Mouse (Mus musculus): Measurements from ENCODE around the gene Spata21. TPM values are rescaled to one million over a fixed set of nuclear protein-coding genes. Genes with fewer than 3 reads are reported as not detected.

Spata21 gene
- polyA plus RNA-seq, 1 experiment from 2014 or later, result 0.51 TPM

DNA sequence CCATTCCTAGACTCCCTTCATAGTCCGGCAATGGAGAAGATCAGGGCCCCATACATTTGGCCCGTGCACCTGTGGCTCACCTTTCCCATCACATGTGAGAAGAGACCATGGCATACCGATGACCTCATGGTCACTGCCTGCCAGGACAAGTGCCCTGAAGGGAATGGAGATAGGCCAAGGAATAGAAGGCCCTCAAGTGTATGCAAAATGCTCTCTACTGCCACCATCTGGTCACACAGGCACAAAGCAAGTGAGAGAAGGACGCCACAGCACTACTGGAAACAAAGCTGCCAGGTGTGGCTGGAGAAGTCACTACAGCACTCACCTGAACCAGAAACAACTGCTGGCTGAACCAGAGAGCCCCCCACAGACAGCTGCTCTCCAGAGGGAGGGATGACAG lies 18.4 kb upstream of the Spata21 start:
- H3K36me3 ChIP-seq (ENCODE audit: control insufficient read depth, insufficient read depth, low read length), result peaks cover 35% of the 10 kb centered on the region

DNA sequence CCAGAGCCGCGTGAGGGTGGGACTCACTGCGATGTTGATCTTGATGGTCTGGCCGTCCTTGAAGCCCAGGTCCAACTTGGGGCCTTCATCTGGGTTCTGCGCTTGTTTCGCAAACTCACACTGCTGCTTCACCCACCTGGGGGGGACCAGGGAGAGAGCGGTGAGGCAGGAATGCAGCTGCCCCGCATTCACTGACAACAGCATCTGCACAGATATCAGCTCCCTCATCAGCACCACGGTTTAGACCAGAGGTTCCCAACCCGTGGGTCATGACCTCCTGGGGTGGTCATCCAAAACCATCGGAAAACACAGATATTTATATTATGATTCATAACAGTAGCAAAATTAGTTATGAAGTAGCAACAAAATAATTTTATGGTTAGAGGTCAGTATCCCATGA lies 15.6 kb upstream of the Spata21 start:
- 86% methylated on average over 11 of the region's 11 CpGs for WGBS

More for the DNA sequence above, 18.4 kb upstream of the Spata21 start:
- H3K27ac ChIP-seq (ENCODE audit: low read length), result no peak overlapping the region
- H3K4me2 ChIP-seq (ENCODE audit: low read depth, low read length), result no peak overlapping the region
- H3K27me3 ChIP-seq (ENCODE audit: control insufficient read depth, insufficient read depth, low read depth, low read length), result no peaks in the 10 kb centered on the region
- no peak overlapping the region for H3K4me3 ChIP-seq (ENCODE audit: low read length)
- whole genome bisulfite sequencing, result 53% methylated on average over 4 of the region's 4 CpGs
- peaks cover 38% of the 10 kb centered on the region for H3K4me1 ChIP-seq (replicated peaks; ENCODE audit: control insufficient read depth, insufficient read depth, low read length)
- no peak for ATAC-seq (ENCODE audit: low read depth)
- H3K9me3 ChIP-seq (ENCODE audit: control insufficient read depth, low read length), result no peaks in the 10 kb centered on the region
- H3K9ac ChIP-seq (ENCODE audit: low read length), result no peak overlapping the region

DNA sequence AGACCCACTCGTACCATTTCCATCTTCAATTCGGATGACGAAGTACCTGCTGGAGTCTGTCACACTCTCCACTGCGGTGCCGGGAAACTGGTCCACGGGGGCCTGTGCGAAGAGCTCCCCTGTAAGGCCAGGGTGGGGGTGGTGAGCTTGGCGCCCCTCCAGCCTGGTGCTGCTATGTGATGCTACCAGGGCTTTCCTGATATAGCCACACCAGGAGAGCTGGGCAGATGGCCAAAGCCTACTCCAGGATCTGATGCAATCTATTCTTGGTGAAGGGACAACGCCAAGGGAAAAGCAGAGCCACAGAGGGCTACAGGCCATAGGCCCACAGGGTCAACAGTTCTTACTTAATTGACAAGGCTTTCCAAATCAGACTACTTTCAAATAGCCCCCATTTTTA lies 14.5 kb upstream of the Spata21 start:
- Histone ChIP-seq H3K27me3 (ENCODE audit: control insufficient read depth, insufficient read depth, low read depth, low read length) (no peaks in the 10 kb centered on the region), H3K4me3 (ENCODE audit: low read length) (no peak overlapping the region), H3K4me1 (replicated peaks; ENCODE audit: control insufficient read depth, insufficient read depth, low read length) (peaks cover 21% of the 10 kb centered on the region), H3K4me2 (ENCODE audit: low read depth, low read length) (no peak overlapping the region), H3K27ac (ENCODE audit: low read length) (no peak overlapping the region), H3K36me3 (ENCODE audit: control insufficient read depth, insufficient read depth, low read length) (peaks cover 19% of the 10 kb centered on the region), H3K9ac (ENCODE audit: low read length) (peak overlapping the region; percentile 16; the same call in 1 of the 2 replicates), H3K9me3 (ENCODE audit: control insufficient read depth, low read length) (no peaks in the 10 kb centered on the region)
- WGBS, result 56% methylated on average over 9 of the region's 9 CpGs
- no peak for ATAC-seq (ENCODE audit: low read depth)

More for the DNA sequence above, 15.6 kb upstream of the Spata21 start:
- H3K9me3 ChIP-seq (ENCODE audit: control insufficient read depth, low read length), result no peaks in the 10 kb centered on the region
- peaks cover 26% of the 10 kb centered on the region for H3K36me3 ChIP-seq (ENCODE audit: control insufficient read depth, insufficient read depth, low read length)
- ATAC-seq (ENCODE audit: low read depth), result no peak
- no peak overlapping the region for H3K4me3 ChIP-seq (ENCODE audit: low read length)
- H3K9ac ChIP-seq (ENCODE audit: low read length), result no peak overlapping the region
- no peaks in the 10 kb centered on the region for H3K27me3 ChIP-seq (ENCODE audit: control insufficient read depth, insufficient read depth, low read depth, low read length)
- H3K4me1 ChIP-seq (replicated peaks; ENCODE audit: control insufficient read depth, insufficient read depth, low read length), result peaks cover 29% of the 10 kb centered on the region
- H3K27ac ChIP-seq (ENCODE audit: low read length), result no peak overlapping the region
- H3K4me2 ChIP-seq (ENCODE audit: low read depth, low read length), result no peak overlapping the region

DNA sequence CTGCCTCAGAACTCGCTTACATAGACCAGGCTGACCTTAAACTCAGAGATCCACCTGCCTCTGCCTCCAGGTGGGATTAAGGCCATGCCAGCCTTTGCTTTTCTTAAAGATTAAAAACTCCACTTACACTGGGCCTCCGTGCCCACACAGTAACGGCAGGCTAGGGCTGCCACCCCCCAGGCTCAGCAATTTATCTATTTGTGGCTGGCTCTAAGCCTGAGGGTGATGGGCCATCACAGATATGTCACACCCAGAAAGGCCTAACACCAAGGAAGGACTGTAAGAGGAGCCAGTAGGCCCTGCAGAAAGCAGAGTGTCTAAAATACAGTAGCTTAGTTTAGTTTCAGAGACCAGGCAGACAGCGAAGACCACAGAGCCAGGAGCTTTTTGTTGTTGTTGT lies 14.0 kb upstream of the Spata21 start:
- no peaks in the 10 kb centered on the region for H3K27me3 ChIP-seq (ENCODE audit: control insufficient read depth, insufficient read depth, low read depth, low read length)
- H3K27ac ChIP-seq (ENCODE audit: low read length), result no peak overlapping the region
- no peak overlapping the region for H3K4me3 ChIP-seq (ENCODE audit: low read length)
- H3K9ac ChIP-seq (ENCODE audit: low read length), result peak overlapping the region; percentile 16; the same call in 1 of the 2 replicates
- H3K4me2 ChIP-seq (ENCODE audit: low read depth, low read length), result no peak overlapping the region
- no peak for ATAC-seq (ENCODE audit: low read depth)
- no peaks in the 10 kb centered on the region for H3K9me3 ChIP-seq (ENCODE audit: control insufficient read depth, low read length)
- 82% methylated on average over 4 of the region's 4 CpGs for WGBS
- peaks cover 17% of the 10 kb centered on the region for H3K36me3 ChIP-seq (ENCODE audit: control insufficient read depth, insufficient read depth, low read length)
- H3K4me1 ChIP-seq (replicated peaks; ENCODE audit: control insufficient read depth, insufficient read depth, low read length), result peaks cover 21% of the 10 kb centered on the region

DNA sequence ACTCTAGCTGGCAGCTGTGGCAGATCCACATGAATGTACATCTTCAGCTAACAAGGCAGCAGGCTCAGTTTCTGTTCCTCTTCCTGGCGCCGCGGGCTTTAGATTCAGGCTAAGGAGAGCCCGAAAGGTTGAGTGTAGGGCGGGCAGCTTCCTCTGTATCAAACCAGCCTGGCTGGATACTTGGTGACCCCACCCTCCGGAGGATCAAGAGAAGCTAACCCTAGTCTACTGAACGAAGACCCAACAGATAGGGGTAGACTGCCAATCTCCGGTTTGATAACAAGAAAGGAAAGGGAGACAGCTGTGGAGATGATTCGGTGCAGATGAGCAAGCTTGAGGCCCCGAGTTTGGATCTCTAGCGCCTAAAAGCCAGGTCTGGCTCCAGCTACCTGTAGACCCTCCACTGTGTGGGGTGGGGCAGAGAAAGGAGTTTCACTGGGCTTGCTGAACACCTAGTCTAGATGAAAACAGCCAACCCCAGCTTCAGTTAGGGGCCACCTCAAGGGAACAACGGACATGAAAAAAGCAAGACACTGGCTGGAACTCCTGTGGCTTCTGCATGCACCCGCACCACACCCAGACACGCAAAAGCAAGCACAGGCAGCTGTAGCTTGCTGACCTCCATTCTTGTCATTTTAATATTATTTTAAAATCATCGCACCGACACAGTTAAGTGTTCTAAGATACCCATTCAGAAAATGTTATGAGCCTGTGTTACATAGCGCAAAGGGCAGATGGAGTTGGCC lies 11.2 kb upstream of the Spata21 start:
- Histone ChIP-seq H3K4me1 (replicated peaks; ENCODE audit: control insufficient read depth, insufficient read depth, low read length) (peaks cover 21% of the 10 kb centered on the region), H3K27me3 (ENCODE audit: control insufficient read depth, insufficient read depth, low read depth, low read length) (no peaks in the 10 kb centered on the region), H3K4me3 (ENCODE audit: low read length) (peak overlapping the region; percentile 99), H3K9me3 (ENCODE audit: control insufficient read depth, low read length) (no peaks in the 10 kb centered on the region), H3K36me3 (ENCODE audit: control insufficient read depth, insufficient read depth, low read length) (peaks cover 4% of the 10 kb centered on the region), H3K27ac (ENCODE audit: low read length) (peak overlapping the region; percentile 52; the same call in 1 of the 2 replicates), H3K9ac (ENCODE audit: low read length) (peak overlapping the region; percentile 95), H3K4me2 (ENCODE audit: low read depth, low read length) (peak overlapping the region; percentile 95)
- WGBS, result 70% methylated on average over 17 of the region's 17 CpGs
- no peak for ATAC-seq (ENCODE audit: low read depth)

DNA sequence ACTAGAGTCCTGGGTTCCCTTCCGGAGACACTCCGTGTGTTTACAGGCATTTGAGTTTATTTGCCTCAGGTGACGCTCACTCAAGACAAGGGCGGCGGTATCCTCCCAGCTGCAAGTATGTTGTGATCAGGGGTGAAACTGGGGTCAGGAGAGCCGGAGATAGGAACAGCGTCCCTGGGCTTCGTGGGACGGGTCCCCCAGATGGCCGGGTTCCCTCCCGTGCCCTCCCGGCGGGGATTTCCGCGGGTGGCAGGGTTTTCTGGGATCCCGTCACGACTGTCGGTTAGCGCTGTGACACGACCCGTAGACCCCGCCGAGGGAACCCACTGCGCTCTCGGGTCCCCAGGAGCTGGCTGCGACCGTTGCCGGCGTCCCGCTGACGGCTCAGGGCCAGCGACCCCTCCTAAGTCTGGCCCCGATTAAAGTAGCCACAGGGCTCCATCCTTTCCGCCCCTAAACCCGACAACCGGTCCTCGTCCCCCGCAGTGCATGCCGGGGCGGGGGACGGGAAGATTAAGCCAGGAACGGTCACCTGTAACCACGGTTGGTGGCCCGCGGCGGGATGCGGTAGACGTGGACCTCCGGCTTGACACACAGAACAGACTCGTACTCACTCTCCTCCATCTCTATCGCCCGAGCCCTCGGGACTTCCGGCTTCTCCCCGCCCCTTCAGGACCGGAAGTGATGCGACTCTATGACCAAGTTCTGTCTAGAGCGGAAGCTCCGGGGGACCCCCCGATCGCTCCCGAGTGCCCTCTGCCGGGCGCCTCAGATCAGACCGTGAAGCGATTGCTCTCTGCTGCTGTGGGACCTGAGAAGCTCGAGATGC lies 10.2 kb upstream of the Spata21 start, which contains the start of gene Necap2:
TSS of gene Necap2 (minus strand) at position 677 of the 829 bp plus-strand sequence.
- Histone ChIP-seq H3K27me3 (ENCODE audit: control insufficient read depth, insufficient read depth, low read depth, low read length) (no peaks in the 10 kb centered on the region), H3K36me3 (ENCODE audit: control insufficient read depth, insufficient read depth, low read length) (no peaks in the 10 kb centered on the region), H3K4me3 (ENCODE audit: low read length) (peak within 1 kb of the TSS; percentile 99), H3K27ac (ENCODE audit: low read length) (peak within 1 kb of the TSS; percentile 71), H3K4me2 (ENCODE audit: low read depth, low read length) (peak within 1 kb of the TSS; percentile 95), H3K9me3 (ENCODE audit: control insufficient read depth, low read length) (no peaks in the 10 kb centered on the region), H3K9ac (ENCODE audit: low read length) (peak within 1 kb of the TSS; percentile 95), H3K4me1 (replicated peaks; ENCODE audit: control insufficient read depth, insufficient read depth, low read length) (peaks cover 21% of the 10 kb centered on the region)
- ATAC-seq (ENCODE audit: low read depth), result peak; percentile 93
- WGBS, result under 1% methylated on average over 64 of the region's 67 CpGs

DNA sequence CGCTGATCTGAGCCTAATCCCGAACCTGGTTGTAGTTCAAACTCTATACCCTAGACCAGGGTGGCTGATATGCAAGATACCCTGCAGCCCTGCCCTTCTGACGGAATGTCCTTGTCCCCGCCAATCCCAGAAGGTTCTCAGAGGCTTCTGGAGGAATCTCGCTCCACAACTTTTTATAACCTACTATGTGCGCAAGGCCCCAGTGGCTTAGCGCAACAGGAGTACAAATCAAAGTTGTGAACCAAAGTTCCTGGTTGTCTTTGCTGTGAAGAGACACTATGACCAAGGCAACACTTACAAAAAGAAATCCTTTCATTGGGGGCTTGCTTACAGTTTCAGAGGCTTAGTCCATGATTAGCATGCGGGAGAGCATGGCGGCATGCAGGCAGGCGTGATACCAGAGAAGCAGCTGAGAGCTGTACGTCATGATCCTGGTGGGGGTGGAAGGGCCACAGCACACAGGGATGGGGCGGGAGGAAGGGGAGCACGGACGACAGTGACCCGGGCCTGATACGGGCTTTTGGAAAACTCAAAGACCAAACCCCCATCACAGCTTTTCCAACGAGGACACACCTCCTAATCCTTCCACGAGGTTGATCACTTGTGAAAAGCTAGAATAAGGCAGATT lies 9.5 kb upstream of the Spata21 start:
- H3K9ac ChIP-seq (ENCODE audit: low read length), result no peak overlapping the region
- H3K9me3 ChIP-seq (ENCODE audit: control insufficient read depth, low read length), result no peaks in the 10 kb centered on the region
- peaks cover 19% of the 10 kb centered on the region for H3K4me1 ChIP-seq (replicated peaks; ENCODE audit: control insufficient read depth, insufficient read depth, low read length)
- H3K4me2 ChIP-seq (ENCODE audit: low read depth, low read length), result no peak overlapping the region
- H3K36me3 ChIP-seq (ENCODE audit: control insufficient read depth, insufficient read depth, low read length), result no peaks in the 10 kb centered on the region
- no peak overlapping the region for H3K4me3 ChIP-seq (ENCODE audit: low read length)
- no peak overlapping the region for H3K27ac ChIP-seq (ENCODE audit: low read length)
- no peak for ATAC-seq (ENCODE audit: low read depth)
- 70% methylated on average over 18 of the region's 18 CpGs for WGBS
- H3K27me3 ChIP-seq (ENCODE audit: control insufficient read depth, insufficient read depth, low read depth, low read length), result no peaks in the 10 kb centered on the region

DNA sequence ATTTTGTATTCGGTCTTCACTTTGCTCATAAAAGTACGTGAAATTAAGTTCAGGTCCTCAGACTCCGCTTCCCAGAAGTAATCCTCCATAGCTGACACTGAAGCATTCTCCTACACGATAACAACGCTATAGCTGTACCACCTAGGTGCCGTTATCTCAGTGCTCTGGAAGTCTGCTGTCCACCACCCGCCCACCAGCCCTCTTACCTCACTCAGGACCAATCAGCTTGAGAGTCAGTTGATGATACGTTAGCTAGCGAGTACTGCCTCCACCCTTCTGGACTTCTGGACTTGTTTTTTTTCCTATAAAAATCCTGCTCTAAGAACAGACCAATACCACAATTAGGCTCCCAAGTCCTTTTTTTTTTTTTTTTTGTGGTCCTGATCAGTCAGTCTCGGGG lies 1.3 kb upstream of the Spata21 start:
- H3K9me3 ChIP-seq (ENCODE audit: control insufficient read depth, low read length), result no peaks in the 10 kb centered on the region
- H3K4me1 ChIP-seq (replicated peaks; ENCODE audit: control insufficient read depth, insufficient read depth, low read length), result no peaks in the 10 kb centered on the region; the same call in 1 of the 2 replicates
- 65% methylated on average over 10 of the region's 10 CpGs for WGBS
- H3K27ac ChIP-seq (ENCODE audit: low read length), result no peak overlapping the region
- no peaks in the 10 kb centered on the region for H3K27me3 ChIP-seq (ENCODE audit: control insufficient read depth, insufficient read depth, low read depth, low read length)
- no peak for ATAC-seq (ENCODE audit: low read depth)
- H3K9ac ChIP-seq (ENCODE audit: low read length), result no peak overlapping the region
- no peak overlapping the region for H3K4me2 ChIP-seq (ENCODE audit: low read depth, low read length)
- no peak overlapping the region for H3K4me3 ChIP-seq (ENCODE audit: low read length)
- no peaks in the 10 kb centered on the region for H3K36me3 ChIP-seq (ENCODE audit: control insufficient read depth, insufficient read depth, low read length)

DNA sequence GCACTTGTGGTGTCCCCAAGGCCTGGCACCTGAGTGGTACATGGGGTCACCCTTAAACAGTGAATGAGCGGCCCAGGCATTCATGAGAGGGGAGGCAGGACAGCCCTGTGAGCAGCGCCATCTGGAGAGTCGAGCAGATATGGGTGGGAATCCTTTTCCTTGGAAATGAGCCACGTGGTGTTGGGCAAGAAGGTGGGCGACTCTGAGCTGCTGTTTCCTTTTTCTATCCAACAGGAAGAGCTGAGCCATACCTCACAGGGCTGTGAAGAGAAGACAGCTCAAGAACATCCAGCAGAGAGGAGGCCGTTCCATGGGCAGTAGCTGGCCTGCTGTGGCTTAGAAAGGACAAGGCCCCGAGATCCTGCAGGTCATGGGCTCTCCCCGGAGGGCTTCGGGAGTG lies 581 bp downstream of the Spata21 start:
- no peaks in the 10 kb centered on the region; the same call in 1 of the 2 replicates for H3K4me1 ChIP-seq (replicated peaks; ENCODE audit: control insufficient read depth, insufficient read depth, low read length)

More for the DNA sequence above, 581 bp downstream of the Spata21 start:
- 50% methylated on average over 9 of the region's 9 CpGs for whole genome bisulfite sequencing
- Histone ChIP-seq H3K4me3 (ENCODE audit: low read length) (no peak overlapping the region), H3K36me3 (ENCODE audit: control insufficient read depth, insufficient read depth, low read length) (no peaks in the 10 kb centered on the region), H3K27ac (ENCODE audit: low read length) (no peak overlapping the region), H3K9ac (ENCODE audit: low read length) (no peak overlapping the region), H3K9me3 (ENCODE audit: control insufficient read depth, low read length) (no peaks in the 10 kb centered on the region), H3K4me2 (ENCODE audit: low read depth, low read length) (no peak overlapping the region), H3K27me3 (ENCODE audit: control insufficient read depth, insufficient read depth, low read depth, low read length) (no peaks in the 10 kb centered on the region)
- peak; percentile 38; the same call in 1 of the 2 replicates for ATAC-seq (ENCODE audit: low read depth)

All from lung, embryonic 16.5 days (tissue).